Mouse (Mus musculus) T-helper 2 cell (primary cell): ENCODE measurements around the gene Unc93b1.
"Not testable (repeated sequence)": the region's sequence is repeated elsewhere in the genome, so short reads cannot be mapped to it uniquely, and the experiment has no call there.

Source experiments
- in situ Hi-C: fragments of 300-600 bp; cut with MboI, MseI; formaldehyde crosslinking; loops from one replicate; pipeline ENCODE4 v1.15.1; 2025; ENCODE audit warnings: high pct_unique_total_duplicates

Gene Unc93b1

DNA sequence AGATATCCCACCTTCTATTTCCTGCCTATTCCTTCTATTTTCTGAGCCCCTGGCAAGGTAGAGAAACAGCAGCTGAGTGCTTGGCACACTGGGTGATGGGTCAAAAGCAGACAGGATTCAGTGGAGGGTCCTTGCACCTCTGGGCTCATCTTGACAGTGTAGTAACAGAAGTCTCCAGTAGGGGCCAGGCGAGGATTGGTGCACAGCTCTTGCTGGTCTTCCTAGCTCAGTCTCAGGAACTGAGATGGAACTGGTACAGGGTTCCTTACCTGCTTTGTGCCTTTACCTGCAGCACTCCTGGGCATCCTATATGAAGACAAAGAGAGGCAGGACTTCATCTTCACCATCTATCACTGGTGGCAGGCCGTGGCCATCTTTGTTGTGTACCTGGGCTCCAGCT lies 11.7 kb downstream of the Unc93b1 start:
- in situ Hi-C loops, result no loop called here

DNA sequence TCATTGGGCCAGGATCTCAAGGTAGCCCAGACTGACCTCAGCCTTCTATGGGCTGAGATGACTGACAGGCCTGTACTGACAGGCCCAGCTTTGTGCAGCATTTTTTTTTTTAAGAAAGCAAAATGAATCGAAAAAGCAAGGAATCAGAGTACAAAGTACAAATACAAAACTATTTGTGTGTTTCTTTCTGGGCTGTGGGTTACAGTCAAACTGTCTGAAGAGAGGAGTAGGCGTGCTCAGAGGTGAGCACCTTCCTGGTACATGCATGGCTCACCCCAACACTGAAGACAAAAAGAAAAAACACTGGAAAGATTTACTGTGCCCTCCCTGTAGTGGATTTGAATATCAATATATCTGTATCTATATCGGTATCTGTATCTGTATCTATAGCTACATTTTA lies 12.8 kb downstream of the Unc93b1 start:
- in situ Hi-C loops, result no loop called here

GRCm38 (mm10) chr19:3948546-3948945 lies 13.6 kb downstream of the Unc93b1 start:
- in situ Hi-C loops, result no loop called here

- in situ Hi-C loops, result no loop called here
Measured at GRCm38 (mm10) chr19:3950331-3950730, 15.3 kb downstream of the Unc93b1 start.

DNA sequence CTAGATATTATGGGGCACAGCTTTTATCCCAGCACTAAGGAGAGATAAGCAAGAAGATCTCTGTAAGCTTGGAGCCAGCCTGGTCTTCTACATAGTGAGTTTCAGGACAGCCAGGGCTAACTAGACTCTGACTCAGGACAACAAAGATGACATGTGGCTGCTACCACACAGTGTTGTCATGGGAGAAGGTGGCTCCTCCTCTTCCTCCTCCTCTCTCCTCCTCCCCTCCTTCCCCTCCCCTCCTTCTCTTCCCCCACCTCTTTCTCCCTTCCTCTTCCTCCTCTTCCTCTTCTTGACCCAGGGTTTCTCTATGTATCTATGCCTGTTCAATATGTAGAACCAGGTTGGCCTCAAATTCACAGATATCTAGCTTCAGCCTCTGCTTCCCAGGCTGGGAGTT lies 16.5 kb downstream of the Unc93b1 start:
- in situ Hi-C loops, result no loop called here

GRCm38 (mm10) chr19:3952099-3952498 lies 17.1 kb downstream of the Unc93b1 start:
- in situ Hi-C loops, result no loop called here

GRCm38 (mm10) chr19:3955033-3955432 lies 20.0 kb downstream of the Unc93b1 start:
- in situ Hi-C loops, result no loop called here

- in situ Hi-C loops, result no loop called here
Measured at GRCm38 (mm10) chr19:3955804-3956203, 20.8 kb downstream of the Unc93b1 start.

GRCm38 (mm10) chr19:3957296-3958036 lies 22.5 kb downstream of the Unc93b1 start:
- in situ Hi-C loops, result not testable (repeated sequence)

DNA sequence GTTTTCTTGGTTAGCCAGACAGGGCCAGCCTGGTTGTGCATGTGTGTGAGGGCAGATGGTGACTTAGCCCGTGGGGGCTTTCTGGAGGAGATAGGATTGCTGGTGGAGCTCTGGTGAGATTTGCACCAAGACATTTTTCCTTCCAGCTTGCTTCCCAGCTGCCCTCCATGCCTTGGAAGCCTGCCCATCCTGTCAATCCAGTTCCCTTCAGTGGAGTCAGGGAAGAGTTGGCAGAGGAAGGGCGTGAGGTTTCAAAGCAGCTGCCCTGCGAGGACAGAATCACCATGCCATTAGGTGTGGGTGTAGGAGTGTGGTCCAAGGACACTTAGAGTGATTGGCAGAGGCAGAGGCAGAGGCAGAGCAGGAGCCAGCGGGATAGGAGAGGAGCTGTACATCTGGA lies 23.5 kb downstream of the Unc93b1 start, which contains the start of gene Aldh3b3:
Gene Aldh3b3 (plus strand): TSS at position 176 of the 400 bp plus-strand sequence.
- in situ Hi-C loops, result no loop called here

DNA sequence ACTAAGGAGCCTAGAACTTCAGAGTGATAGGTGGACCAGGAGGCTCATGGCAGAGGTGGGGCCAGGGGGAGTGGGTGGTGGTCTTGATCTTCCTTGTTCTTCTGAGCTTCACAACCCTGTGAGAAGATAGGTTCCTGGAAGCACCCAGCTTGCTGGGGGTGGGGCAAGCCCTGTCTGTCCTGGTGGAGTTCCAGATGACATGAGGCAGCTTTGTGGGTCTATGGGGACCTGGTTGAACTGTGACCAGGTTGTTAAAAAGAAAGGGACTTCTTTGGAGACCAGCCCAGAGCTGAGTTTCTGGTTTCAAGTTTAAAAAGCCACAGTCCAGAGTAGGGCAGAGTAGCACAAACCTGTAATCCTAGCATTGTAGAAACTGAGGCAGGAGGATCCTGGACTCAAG lies 24.0 kb downstream of the Unc93b1 start:
- in situ Hi-C loops, result no loop called here

DNA sequence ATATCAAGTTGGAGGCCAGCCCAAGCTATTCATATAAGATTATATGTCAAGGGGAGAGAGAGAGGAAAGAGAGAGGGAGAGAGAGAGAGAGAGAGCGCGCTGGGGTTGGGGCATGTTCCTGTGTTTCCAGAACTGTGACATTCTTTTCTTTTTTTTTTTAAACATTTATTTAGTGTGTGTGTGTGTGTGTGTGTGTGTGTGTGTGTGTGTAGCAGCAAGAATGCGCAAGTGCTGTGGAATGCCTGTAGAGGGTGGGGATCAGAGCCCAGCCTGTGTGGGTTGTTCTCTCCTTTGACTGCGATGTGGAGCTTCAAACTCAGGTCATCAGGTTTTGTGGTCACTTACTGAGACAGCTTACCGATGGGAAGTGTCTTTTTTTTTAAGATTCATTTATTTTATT lies 25.2 kb downstream of the Unc93b1 start:
- in situ Hi-C loops, result no loop called here

- in situ Hi-C loops, result not testable (repeated sequence)
Measured at GRCm38 (mm10) chr19:3961805-3962204, 26.8 kb downstream of the Unc93b1 start.

- in situ Hi-C loops, result no loop called here
Measured at GRCm38 (mm10) chr19:3962469-3962868, 27.5 kb downstream of the Unc93b1 start.

- in situ Hi-C loops, result no loop called here
Measured at GRCm38 (mm10) chr19:3964030-3964429, 29.0 kb downstream of the Unc93b1 start.

GRCm38 (mm10) chr19:3966330-3967075 lies 31.5 kb downstream of the Unc93b1 start:
- in situ Hi-C loops, result no loop called here

DNA sequence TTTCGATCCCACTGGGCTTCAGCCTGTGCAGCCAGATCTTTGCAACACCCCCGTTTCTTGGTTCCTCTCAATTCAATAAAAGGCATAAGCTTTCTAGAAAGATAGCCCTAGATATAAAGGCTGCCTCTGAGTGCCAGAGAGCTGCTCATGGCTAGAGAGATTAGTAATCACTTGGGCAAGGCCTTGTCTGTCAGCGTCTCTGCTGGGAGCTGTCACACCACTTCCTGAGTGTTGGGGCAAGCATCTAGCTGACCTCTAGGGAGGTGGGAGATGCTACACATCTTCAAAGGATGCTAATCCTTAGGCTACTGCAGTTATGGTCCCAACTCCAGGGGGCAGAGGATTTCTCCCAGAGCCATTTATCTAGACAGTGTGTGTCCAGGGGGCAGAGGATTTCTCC lies 32.3 kb downstream of the Unc93b1 start:
- in situ Hi-C loops, result no loop called here

- in situ Hi-C loops, result loop anchor here (5.0 kb wide), 1 partner anchor 345 kb away; no protein-coding TSS in a partner anchor
Measured at GRCm38 (mm10) chr19:3972229-3972628, 37.2 kb downstream of the Unc93b1 start, which contains the start of gene Aldh3b2. TSS of gene Aldh3b2 (plus strand) at chr19:3972328.

- in situ Hi-C loops, result loop anchor here (5.0 kb wide), 1 partner anchor 347 kb away; no protein-coding TSS in a partner anchor
Measured at GRCm38 (mm10) chr19:3974608-3975007, 39.6 kb downstream of the Unc93b1 start.

DNA sequence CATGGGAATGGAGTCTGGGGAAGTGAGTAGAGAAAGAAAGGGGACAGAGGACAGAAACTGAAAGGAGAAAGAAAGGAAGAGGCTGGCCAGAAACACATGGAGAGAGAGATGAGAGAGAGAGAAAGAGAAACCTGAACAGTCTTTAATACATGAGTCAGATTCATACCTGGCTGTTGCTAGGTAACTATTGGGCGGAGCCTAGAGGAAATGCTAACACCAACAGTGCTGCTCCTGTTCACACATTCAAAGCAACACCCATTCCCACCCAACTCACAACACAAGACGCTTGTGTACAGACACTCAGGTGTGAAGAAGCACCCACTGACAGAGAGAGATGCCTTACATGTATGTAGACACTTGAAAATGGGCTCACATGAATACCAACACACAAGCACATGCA lies 40.9 kb downstream of the Unc93b1 start:
- in situ Hi-C loops, result no loop called here

- in situ Hi-C loops, result no loop called here
Measured at GRCm38 (mm10) chr19:3980309-3980708, 45.3 kb downstream of the Unc93b1 start.

- in situ Hi-C loops, result no loop called here
Measured at GRCm38 (mm10) chr19:3980917-3981316, 45.9 kb downstream of the Unc93b1 start.
